Mouse (Mus musculus) embryonic facial prominence, embryonic 12.5 days (tissue): ENCODE results near the gene Cul9. TPM values are rescaled to one million over a fixed set of nuclear protein-coding genes. Genes with fewer than 3 reads are reported as not detected.

Experiments used
- microRNA-seq: library from miRNA; unstranded; fragments of <30 nt; microRNA quantifications from one replicate; pipeline ENCODE4, GENCODE M21; 2017
- polyA plus RNA-seq: library from polyadenylated mRNA; unstranded; fragments of >200 nt; fragmentation: Nextera tagmentation; extraction: Ambion mirVana; gene quantifications from 2 replicates; pipeline ENCODE4 v1.2.1, GENCODE M21; 2016

Cul9 gene
- polyA plus RNA-seq, 1 experiment from 2014 or later, result 13.4 TPM

Small RNAs within 50 kb of the gene (microRNA-seq; reads per million reads assigned to microRNA genes)
- gene Mir6976, result not detected

Other genes starting within 250 kb of the Cul9 start
- 4.5 and 5.5 TPM in 2 replicates for gene Dlk2, start 249.0 kb downstream of the Cul9 start, polyA plus RNA-seq
- 7.6 and 8.3 TPM in 2 replicates for gene Abcc10, start 218.0 kb downstream of the Cul9 start, polyA plus RNA-seq
- 16.9 and 18.2 TPM in 2 replicates for gene Zfp318, start 162.7 kb downstream of the Cul9 start, polyA plus RNA-seq
- gene Crip3, start 117.5 kb downstream of the Cul9 start, polyA plus RNA-seq, result 1.0 and 1.2 TPM in 2 replicates
- not detected in 2 replicates for gene Slc22a7, start 107.9 kb downstream of the Cul9 start, polyA plus RNA-seq
- 0.88 and 1.3 TPM in 2 replicates for gene Ttbk1, start 58.7 kb downstream of the Cul9 start, polyA plus RNA-seq
- 58.2 and 63.4 TPM in 2 replicates for gene Dnph1, start 49.7 kb downstream of the Cul9 start, polyA plus RNA-seq
- gene Srf, start 9.8 kb upstream of the Cul9 start, polyA plus RNA-seq, result 10.5 and 12.0 TPM in 2 replicates
- 130 and 134 TPM in 2 replicates for gene Ptk7, start 83.1 kb upstream of the Cul9 start, polyA plus RNA-seq
- 28.5 and 29.8 TPM in 2 replicates for gene Klc4, start 99.6 kb upstream of the Cul9 start, polyA plus RNA-seq
- gene Mrpl2, start 99.8 kb upstream of the Cul9 start, polyA plus RNA-seq, result 98.1 and 102 TPM in 2 replicates
- 57.3 and 61.1 TPM in 2 replicates for gene Cul7, start 103.9 kb upstream of the Cul9 start, polyA plus RNA-seq
- 62.6 and 67.6 TPM in 2 replicates for gene Rrp36, start 128.0 kb upstream of the Cul9 start, polyA plus RNA-seq
- gene Mea1, start 132.4 kb upstream of the Cul9 start, polyA plus RNA-seq, result 170 and 174 TPM in 2 replicates
- 134 and 137 TPM in 2 replicates for gene Klhdc3, start 134.5 kb upstream of the Cul9 start, polyA plus RNA-seq
- gene Ppp2r5d, start 158.7 kb upstream of the Cul9 start, polyA plus RNA-seq, result 110 and 111 TPM in 2 replicates
- gene Pex6, start 165.1 kb upstream of the Cul9 start, polyA plus RNA-seq, result 43.0 and 45.1 TPM in 2 replicates
- 0.69 and 0.74 TPM in 2 replicates for gene Gnmt, start 182.8 kb upstream of the Cul9 start, polyA plus RNA-seq
- 61.2 and 63.1 TPM in 2 replicates for gene Cnpy3, start 205.8 kb upstream of the Cul9 start, polyA plus RNA-seq
- gene Ptcra, start 217.3 kb upstream of the Cul9 start, polyA plus RNA-seq, result 0.41 and 0.47 TPM in 2 replicates
- 54.8 and 59.5 TPM in 2 replicates for gene 2310039H08Rik, start 226.2 kb upstream of the Cul9 start, polyA plus RNA-seq
- 180 and 184 TPM in 2 replicates for gene Rpl7l1, start 236.3 kb upstream of the Cul9 start, polyA plus RNA-seq